Mouse (Mus musculus) cerebellum, adult 2 months (tissue): ENCODE measurements at regions not wholly inside any gene's neighbourhood (a gene's known extent, or its start where the extent isn't known, plus 50 kb on each side); places are given as distances from the start of the nearest gene placed in this dataset.

Experiments used
- DNase-seq, 2 experiments: peaks; one replicate each; pipeline ENCODE4 v3.0.0; 2021
- H3K27ac ChIP-seq: fragments of 200-500 bp; 2 replicates; pipeline ENCODE4 v1.5.1; 2012; ENCODE audit warnings: low read length, control low read depth, inconsistent platforms; ENCODE audit not compliant: insufficient read depth
- H3K27me3 ChIP-seq: fragments of 200-500 bp; 2 replicates; pipeline ENCODE4 v1.6.1; 2012; ENCODE audit warnings: inconsistent platforms, mild to moderate bottlenecking, low read length, moderate library complexity; ENCODE audit not compliant: control insufficient read depth, insufficient read depth
- H3K4me1 ChIP-seq: fragments of 200-500 bp; 2 replicates; pipeline ENCODE4 v1.6.1; 2011; ENCODE audit warnings: low read length; ENCODE audit not compliant: control insufficient read depth, insufficient read depth
- H3K4me3 ChIP-seq: fragments of 200-500 bp; replicated peaks from 2 replicates; pipeline ENCODE3; 2011; ENCODE audit warnings: mild to moderate bottlenecking, low read depth, low read length, control low read depth; ENCODE audit not compliant: insufficient read depth
- CTCF ChIP-seq: fragments of 200-500 bp; IDR thresholded peaks from 2 replicates; pipeline ENCODE4 v1.5.1; 2011; ENCODE audit warnings: low read depth, mild to moderate bottlenecking, control low read depth, low read length, moderate library complexity, borderline replicate concordance; ENCODE audit not compliant: insufficient read depth
- POLR2A ChIP-seq: fragments of 200-500 bp; IDR thresholded peaks from 2 replicates; pipeline ENCODE4 v1.6.1; 2011; ENCODE audit warnings: low read length, control low read depth, borderline replicate concordance; ENCODE audit not compliant: insufficient read depth
- WGBS: fragments of 180-500 bp; shearing (Covaris S2); methylation state at CpG from one replicate; pipeline ENCODE4 v1.1.7; 2018; 5-methylcytosine and 5-hydroxymethylcytosine counted together

GRCm38 (mm10) chr7:136349651-136350050, 544.8 kb upstream of the Mgmt start:
- WGBS: 84% methylated on average over 14 of the region's 14 CpGs
- no peak for TF ChIP-seq POLR2A
- TF ChIP-seq CTCF: no peak
- Histone ChIP-seq H3K27ac (no peak overlapping the region), H3K4me1 (no peaks in the 10 kb centered on the region), H3K27me3 (no peaks in the 10 kb centered on the region), H3K4me3 (no peak overlapping the region)
- DNase-seq: no peak

GRCm38 (mm10) chr7:136357011-136357410, 537.4 kb upstream of the Mgmt start:
- Histone ChIP-seq H3K27ac (no peak overlapping the region), H3K4me1 (no peaks in the 10 kb centered on the region), H3K4me3 (no peak overlapping the region), H3K27me3 (no peaks in the 10 kb centered on the region)
- TF ChIP-seq CTCF (no peak), POLR2A (no peak)
- WGBS: 64% methylated on average over 7 of the region's 7 CpGs
- no peak for DNase-seq

GRCm38 (mm10) chr7:136365318-136366211, 528.8 kb upstream of the Mgmt start:
- Histone ChIP-seq H3K27me3 (no peaks in the 10 kb centered on the region), H3K4me3 (no peak overlapping the region), H3K27ac (no peak overlapping the region), H3K4me1 (peaks cover 10% of the 10 kb centered on the region; the same call in 1 of the 2 replicates)
- TF ChIP-seq CTCF: no peak
- TF ChIP-seq POLR2A: no peak
- 37% methylated on average over 7 of the region's 7 CpGs for WGBS
- DNase-seq: peak; percentile 49 to 59

- no peak for DNase-seq
- no peaks in the 10 kb centered on the region for H3K4me1 ChIP-seq
- WGBS: 90% methylated on average over 3 of the region's 3 CpGs
- H3K4me3 ChIP-seq: no peak overlapping the region
- no peaks in the 10 kb centered on the region; the same call in 1 of the 2 replicates for H3K27me3 ChIP-seq
- no peak overlapping the region for H3K27ac ChIP-seq
- TF ChIP-seq POLR2A: no peak
- TF ChIP-seq CTCF: no peak
Observed at GRCm38 (mm10) chr7:136377259-136377658, 517.2 kb upstream of the Mgmt start.

- WGBS: 68% methylated on average over 8 of the region's 8 CpGs
- no peak for TF ChIP-seq POLR2A
- TF ChIP-seq CTCF: no peak
- Histone ChIP-seq H3K27me3 (no peaks in the 10 kb centered on the region; the same call in 1 of the 2 replicates), H3K4me1 (no peaks in the 10 kb centered on the region), H3K27ac (no peak overlapping the region), H3K4me3 (no peak overlapping the region)
- DNase-seq: no peak
Observed at GRCm38 (mm10) chr7:136377742-136378141, 516.7 kb upstream of the Mgmt start.

- no peak for DNase-seq
- TF ChIP-seq CTCF: no peak
- TF ChIP-seq POLR2A: no peak
- Histone ChIP-seq H3K4me1 (no peaks in the 10 kb centered on the region), H3K27me3 (no peaks in the 10 kb centered on the region; the same call in 1 of the 2 replicates), H3K27ac (no peak overlapping the region), H3K4me3 (no peak overlapping the region)
- 51% methylated on average over 4 of the region's 4 CpGs for WGBS
Observed at GRCm38 (mm10) chr7:136378321-136378720, 516.1 kb upstream of the Mgmt start.

- Histone ChIP-seq H3K4me3 (no peak overlapping the region), H3K27me3 (no peaks in the 10 kb centered on the region; the same call in 1 of the 2 replicates), H3K27ac (no peak overlapping the region), H3K4me1 (no peaks in the 10 kb centered on the region)
- TF ChIP-seq CTCF (no peak), POLR2A (no peak)
- DNase-seq: no peak
- WGBS: 42% methylated on average over 7 of the region's 7 CpGs
Observed at GRCm38 (mm10) chr7:136379319-136379718, 515.1 kb upstream of the Mgmt start.

- no peak overlapping the region for H3K4me3 ChIP-seq
- H3K27me3 ChIP-seq: no peaks in the 10 kb centered on the region; the same call in 1 of the 2 replicates
- no peak overlapping the region for H3K27ac ChIP-seq
- WGBS: 90% methylated on average over 3 of the region's 3 CpGs
- no peaks in the 10 kb centered on the region for H3K4me1 ChIP-seq
- DNase-seq: no peak
- TF ChIP-seq CTCF (no peak), POLR2A (no peak)
Observed at GRCm38 (mm10) chr7:136379741-136380140, 514.7 kb upstream of the Mgmt start.
